Mouse (Mus musculus): ENCODE results near the gene Gm5269. TPM values are rescaled to one million over a fixed set of nuclear protein-coding genes. Genes with fewer than 3 reads are reported as not detected.

Gm5269 gene
- polyA plus RNA-seq, 1 experiment from 2014 or later = not detected

GRCm38 (mm10) chr1:45919752-45920151 is 29.7 kb upstream of the Gm5269 start:
- ATAC-seq (ENCODE audit: low FRiP score) (no peak), DNase-seq (ENCODE audit: low spot score, missing footprints) (no peak)
- H3K9ac ChIP-seq (ENCODE audit: low read length) = no peak overlapping the region
- H3K36me3 ChIP-seq (ENCODE audit: control insufficient read depth, insufficient read depth, low read length) = no peaks in the 10 kb centered on the region
- H3K4me2 ChIP-seq = no peak overlapping the region
- no peak overlapping the region for H3K27ac ChIP-seq (ENCODE audit: low read depth, low read length)
- no peaks in the 10 kb centered on the region for H3K4me1 ChIP-seq (ENCODE audit: control insufficient read depth, insufficient read depth, low read length)
- no peaks in the 10 kb centered on the region for H3K27me3 ChIP-seq (ENCODE audit: control insufficient read depth, insufficient read depth, low read length)
- H3K4me3 ChIP-seq (ENCODE audit: low read depth, low read length) = no peak overlapping the region
- 86% methylated on average over 1 of the region's 1 CpGs for WGBS
- H3K9me3 ChIP-seq (ENCODE audit: control insufficient read depth, low read length) = no peaks in the 10 kb centered on the region

- H3K4me3 ChIP-seq (ENCODE audit: low read depth, low read length) = no peak overlapping the region
- no peak overlapping the region for H3K4me2 ChIP-seq
- no peaks in the 10 kb centered on the region for H3K9me3 ChIP-seq (ENCODE audit: control insufficient read depth, low read length)
- H3K27me3 ChIP-seq (ENCODE audit: control insufficient read depth, insufficient read depth, low read length) = no peaks in the 10 kb centered on the region
- H3K36me3 ChIP-seq (ENCODE audit: control insufficient read depth, insufficient read depth, low read length) = no peaks in the 10 kb centered on the region
- H3K9ac ChIP-seq (ENCODE audit: low read length) = no peak overlapping the region
- 85% methylated on average over 4 of the region's 4 CpGs for WGBS
- DNase-seq (ENCODE audit: low spot score, missing footprints) (no peak), ATAC-seq (ENCODE audit: low FRiP score) (no peak)
- no peaks in the 10 kb centered on the region for H3K4me1 ChIP-seq (ENCODE audit: control insufficient read depth, insufficient read depth, low read length)
- no peak overlapping the region for H3K27ac ChIP-seq (ENCODE audit: low read depth, low read length)
Observed at GRCm38 (mm10) chr1:45917136-45917803, 27.2 kb upstream of the Gm5269 start.

DNA sequence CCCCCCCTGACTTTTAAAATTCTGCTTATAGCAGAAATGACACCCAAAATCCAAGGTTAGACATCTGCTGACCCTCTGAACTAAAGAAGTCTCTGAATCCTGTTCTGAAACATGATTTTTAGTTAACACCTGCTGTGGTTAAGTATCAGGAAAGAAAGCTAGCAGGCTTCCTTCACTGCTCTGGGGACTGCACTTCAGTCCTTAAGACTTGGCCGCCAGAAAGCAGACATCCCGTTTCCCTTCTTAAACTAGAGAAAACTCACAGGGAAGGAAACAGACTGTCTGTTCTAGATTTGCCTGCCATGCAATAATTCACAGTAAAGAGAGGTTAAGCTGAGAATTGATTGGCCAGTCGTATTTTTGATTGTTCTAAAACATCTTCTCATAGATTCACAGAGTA is 26.1 kb upstream of the Gm5269 start:
- no peaks in the 10 kb centered on the region for H3K4me1 ChIP-seq (ENCODE audit: control insufficient read depth, insufficient read depth, low read length)
- DNase-seq (ENCODE audit: low spot score, missing footprints) = no peak
- ATAC-seq (ENCODE audit: low FRiP score) = no peak
- H3K9ac ChIP-seq (ENCODE audit: low read length) = no peak overlapping the region
- H3K9me3 ChIP-seq (ENCODE audit: control insufficient read depth, low read length) = no peaks in the 10 kb centered on the region
- H3K4me3 ChIP-seq (ENCODE audit: low read depth, low read length) = no peak overlapping the region
- no peak overlapping the region for H3K4me2 ChIP-seq
- no peaks in the 10 kb centered on the region for H3K27me3 ChIP-seq (ENCODE audit: control insufficient read depth, insufficient read depth, low read length)
- no peaks in the 10 kb centered on the region for H3K36me3 ChIP-seq (ENCODE audit: control insufficient read depth, insufficient read depth, low read length)
- 83% methylated on average over 3 of the region's 3 CpGs for WGBS
- H3K27ac ChIP-seq (ENCODE audit: low read depth, low read length) = no peak overlapping the region

GRCm38 (mm10) chr1:45914236-45914635 is 24.2 kb upstream of the Gm5269 start:
- 84% methylated on average over 4 of the region's 4 CpGs for WGBS
- Histone ChIP-seq H3K4me2 (no peak overlapping the region), H3K4me3 (ENCODE audit: low read depth, low read length) (no peak overlapping the region), H3K9ac (ENCODE audit: low read length) (no peak overlapping the region), H3K4me1 (ENCODE audit: control insufficient read depth, insufficient read depth, low read length) (no peaks in the 10 kb centered on the region), H3K27ac (ENCODE audit: low read depth, low read length) (no peak overlapping the region), H3K27me3 (ENCODE audit: control insufficient read depth, insufficient read depth, low read length) (no peaks in the 10 kb centered on the region), H3K36me3 (ENCODE audit: control insufficient read depth, insufficient read depth, low read length) (no peaks in the 10 kb centered on the region), H3K9me3 (ENCODE audit: control insufficient read depth, low read length) (no peaks in the 10 kb centered on the region)
- ATAC-seq (ENCODE audit: low FRiP score) = no peak
- no peak for DNase-seq (ENCODE audit: low spot score, missing footprints)

DNA sequence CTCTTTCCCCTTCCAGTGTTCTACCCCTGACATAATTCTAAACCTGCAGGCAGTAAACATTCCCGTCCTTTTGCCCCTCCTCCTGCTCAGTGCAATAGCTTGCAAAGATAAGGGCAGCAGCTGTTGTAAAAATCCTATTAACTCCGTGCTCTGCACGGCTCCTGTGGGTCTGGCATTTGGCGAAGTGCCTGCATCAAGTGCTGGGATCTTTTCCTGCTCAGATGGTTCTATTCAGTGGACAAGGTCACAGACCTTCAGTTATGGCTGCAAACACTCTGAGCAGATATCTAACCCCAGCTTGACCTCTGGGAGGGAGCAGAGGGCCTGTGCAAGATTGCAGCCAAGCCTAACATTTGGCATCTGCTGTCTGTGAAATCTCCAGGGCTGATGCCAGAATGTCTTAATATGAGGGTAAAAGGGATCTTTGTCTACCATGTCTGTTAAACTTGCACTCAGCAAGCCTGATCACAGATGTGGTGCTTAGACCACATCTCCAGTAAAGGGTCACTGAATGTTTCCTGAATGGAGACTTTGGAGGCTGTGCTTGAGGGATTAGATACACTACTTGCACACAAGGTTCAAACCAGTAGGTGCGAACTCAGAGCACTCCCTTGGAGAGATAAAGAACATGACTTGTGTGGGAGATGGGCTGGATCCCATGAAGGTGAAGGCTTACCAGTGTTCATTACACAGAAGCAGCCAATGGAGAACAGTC is 15.2 kb upstream of the Gm5269 start:
- Histone ChIP-seq H3K36me3 (ENCODE audit: control insufficient read depth, insufficient read depth, low read length) (no peaks in the 10 kb centered on the region), H3K9me3 (ENCODE audit: control insufficient read depth, low read length) (no peaks in the 10 kb centered on the region), H3K9ac (ENCODE audit: low read length) (no peak overlapping the region), H3K4me1 (ENCODE audit: control insufficient read depth, insufficient read depth, low read length) (no peaks in the 10 kb centered on the region), H3K27ac (ENCODE audit: low read depth, low read length) (no peak overlapping the region), H3K4me3 (ENCODE audit: low read depth, low read length) (no peak overlapping the region), H3K27me3 (ENCODE audit: control insufficient read depth, insufficient read depth, low read length) (no peaks in the 10 kb centered on the region), H3K4me2 (no peak overlapping the region)
- DNase-seq (ENCODE audit: low spot score, missing footprints) (peak; percentile 88), ATAC-seq (ENCODE audit: low FRiP score) (peak; percentile 87)
- 21% methylated on average over 5 of the region's 5 CpGs for WGBS

- no peaks in the 10 kb centered on the region for H3K36me3 ChIP-seq (ENCODE audit: control insufficient read depth, insufficient read depth, low read length)
- H3K27me3 ChIP-seq (ENCODE audit: control insufficient read depth, insufficient read depth, low read length) = no peaks in the 10 kb centered on the region
- ATAC-seq (ENCODE audit: low FRiP score) = no peak
- no peak overlapping the region for H3K4me3 ChIP-seq (ENCODE audit: low read depth, low read length)
- H3K27ac ChIP-seq (ENCODE audit: low read depth, low read length) = no peak overlapping the region
- no peak overlapping the region for H3K9ac ChIP-seq (ENCODE audit: low read length)
- WGBS = 83% methylated on average over 3 of the region's 3 CpGs
- H3K9me3 ChIP-seq (ENCODE audit: control insufficient read depth, low read length) = no peaks in the 10 kb centered on the region
- H3K4me2 ChIP-seq = no peak overlapping the region
- no peak for DNase-seq (ENCODE audit: low spot score, missing footprints)
- no peaks in the 10 kb centered on the region for H3K4me1 ChIP-seq (ENCODE audit: control insufficient read depth, insufficient read depth, low read length)
Observed at GRCm38 (mm10) chr1:45904161-45904560, 14.1 kb upstream of the Gm5269 start.

DNA sequence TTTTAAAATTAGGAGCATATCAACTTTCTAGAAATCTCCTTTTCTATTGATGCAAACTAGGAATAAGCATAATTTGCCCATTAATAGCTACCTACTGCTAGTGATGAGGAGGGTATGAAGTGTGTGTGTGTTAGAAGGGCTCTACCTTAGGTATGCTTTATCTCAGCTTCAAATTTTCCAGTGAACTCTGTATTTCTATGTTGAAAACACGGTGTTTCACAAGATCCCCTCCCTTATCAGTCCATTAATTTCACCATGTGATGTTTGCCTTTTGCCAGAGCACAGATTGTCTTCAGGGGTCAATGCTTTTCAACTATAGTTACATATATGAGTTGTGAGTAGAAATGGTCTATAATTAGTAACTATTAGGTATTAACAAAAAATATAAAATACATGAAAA is 8.0 kb upstream of the Gm5269 start:
- H3K27me3 ChIP-seq (ENCODE audit: control insufficient read depth, insufficient read depth, low read length) = no peaks in the 10 kb centered on the region
- H3K4me1 ChIP-seq (ENCODE audit: control insufficient read depth, insufficient read depth, low read length) = no peaks in the 10 kb centered on the region
- no peaks in the 10 kb centered on the region for H3K9me3 ChIP-seq (ENCODE audit: control insufficient read depth, low read length)
- no peak overlapping the region for H3K9ac ChIP-seq (ENCODE audit: low read length)
- no peak overlapping the region for H3K27ac ChIP-seq (ENCODE audit: low read depth, low read length)
- ATAC-seq (ENCODE audit: low FRiP score) (no peak), DNase-seq (ENCODE audit: low spot score, missing footprints) (no peak)
- 68% methylated on average over 1 of the region's 1 CpGs for WGBS
- H3K36me3 ChIP-seq (ENCODE audit: control insufficient read depth, insufficient read depth, low read length) = no peaks in the 10 kb centered on the region
- no peak overlapping the region for H3K4me3 ChIP-seq (ENCODE audit: low read depth, low read length)
- H3K4me2 ChIP-seq = no peak overlapping the region

- Histone ChIP-seq H3K4me2 (no peak overlapping the region), H3K9ac (ENCODE audit: low read length) (no peak overlapping the region), H3K4me3 (ENCODE audit: low read depth, low read length) (no peak overlapping the region), H3K27me3 (ENCODE audit: control insufficient read depth, insufficient read depth, low read length) (no peaks in the 10 kb centered on the region), H3K27ac (ENCODE audit: low read depth, low read length) (no peak overlapping the region), H3K9me3 (ENCODE audit: control insufficient read depth, low read length) (no peaks in the 10 kb centered on the region), H3K4me1 (ENCODE audit: control insufficient read depth, insufficient read depth, low read length) (no peaks in the 10 kb centered on the region), H3K36me3 (ENCODE audit: control insufficient read depth, insufficient read depth, low read length) (no peaks in the 10 kb centered on the region)
- DNase-seq (ENCODE audit: low spot score, missing footprints) (no peak), ATAC-seq (ENCODE audit: low FRiP score) (no peak)
- 87% methylated on average over 6 of the region's 6 CpGs for WGBS
Observed at GRCm38 (mm10) chr1:45894168-45894912, 4.3 kb upstream of the Gm5269 start.

DNA sequence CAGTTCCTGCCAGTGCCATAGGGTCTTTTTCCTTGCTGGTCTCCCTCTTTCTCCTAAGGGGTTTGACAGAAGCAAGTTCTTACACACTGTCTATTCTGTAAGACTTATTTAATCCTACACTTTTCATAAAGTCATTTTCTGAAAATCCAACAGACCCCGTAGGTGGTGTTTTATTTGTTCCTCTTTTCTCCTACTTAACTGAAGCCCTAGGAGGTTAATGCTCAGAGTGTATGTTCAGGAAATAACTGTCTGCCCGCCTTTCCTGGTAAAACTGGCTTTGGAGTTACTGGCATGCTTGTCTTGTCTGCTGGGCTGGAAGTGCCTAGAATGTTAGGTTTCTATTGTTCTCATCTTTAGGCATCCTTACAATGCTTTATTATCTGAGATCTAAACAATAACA is 1.9 kb upstream of the Gm5269 start:
- Histone ChIP-seq H3K4me3 (ENCODE audit: low read depth, low read length) (no peak overlapping the region), H3K36me3 (ENCODE audit: control insufficient read depth, insufficient read depth, low read length) (no peaks in the 10 kb centered on the region), H3K9ac (ENCODE audit: low read length) (no peak overlapping the region), H3K27me3 (ENCODE audit: control insufficient read depth, insufficient read depth, low read length) (no peaks in the 10 kb centered on the region), H3K9me3 (ENCODE audit: control insufficient read depth, low read length) (no peaks in the 10 kb centered on the region), H3K27ac (ENCODE audit: low read depth, low read length) (no peak overlapping the region), H3K4me1 (ENCODE audit: control insufficient read depth, insufficient read depth, low read length) (no peaks in the 10 kb centered on the region), H3K4me2 (no peak overlapping the region)
- 80% methylated on average over 2 of the region's 2 CpGs for WGBS
- no peak for DNase-seq (ENCODE audit: low spot score, missing footprints)
- no peak for ATAC-seq (ENCODE audit: low FRiP score)

Data from midbrain, embryonic 11.5 days (tissue).